Mouse (Mus musculus): ENCODE data around the gene Bckdhb. TPM values are rescaled to one million over a fixed set of nuclear protein-coding genes. Genes with fewer than 3 reads are reported as not detected.

The Bckdhb gene
- polyA plus RNA-seq, 1 experiment from 2014 or later = 49.4 TPM

GRCm38 (mm10) chr9:84137192-84137591 lies 212.2 kb downstream of the Bckdhb start:
- no peak overlapping the region for H3K9ac ChIP-seq
- H3K4me3 ChIP-seq = no peak overlapping the region
- H3K27ac ChIP-seq (ENCODE audit: poor library complexity, severe bottlenecking) = no peak overlapping the region
- ATAC-seq (ENCODE audit: insufficient number of reproducible peaks, low FRiP score) = no peak
- H3K27me3 ChIP-seq (replicated peaks) = no peaks in the 10 kb centered on the region
- H3K4me2 ChIP-seq = no peak overlapping the region
- H3K9me3 ChIP-seq (replicated peaks) = no peaks in the 10 kb centered on the region
- WGBS = 91% methylated on average over 6 of the region's 6 CpGs
- H3K36me3 ChIP-seq = no peaks in the 10 kb centered on the region
- no peaks in the 10 kb centered on the region for H3K4me1 ChIP-seq (replicated peaks)

DNA sequence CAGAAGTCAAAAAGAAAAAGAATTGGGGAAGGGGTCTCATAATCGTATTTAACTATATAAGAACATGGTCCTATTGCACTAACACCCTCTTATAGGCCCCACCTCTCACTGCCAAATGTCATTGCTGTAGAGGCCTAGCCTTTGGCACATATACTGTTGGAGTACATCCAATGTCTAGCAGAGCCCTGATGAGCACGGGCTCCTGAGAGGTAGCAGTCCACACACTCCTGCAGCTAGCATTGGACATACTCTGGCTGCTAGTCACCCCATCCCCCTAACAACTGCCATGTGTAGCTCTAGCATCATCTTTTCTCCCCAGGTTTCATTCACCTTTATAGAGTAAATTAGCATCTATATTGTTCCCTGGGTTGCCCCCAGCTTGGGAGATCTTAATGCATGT lies 223.2 kb downstream of the Bckdhb start:
- H3K4me3 ChIP-seq = no peak overlapping the region
- H3K4me2 ChIP-seq = no peak overlapping the region
- H3K9me3 ChIP-seq (replicated peaks) = no peaks in the 10 kb centered on the region
- H3K27ac ChIP-seq (ENCODE audit: poor library complexity, severe bottlenecking) = no peak overlapping the region
- WGBS = 70% methylated on average over 2 of the region's 2 CpGs
- ATAC-seq (ENCODE audit: insufficient number of reproducible peaks, low FRiP score) = no peak
- no peak overlapping the region for H3K9ac ChIP-seq
- no peaks in the 10 kb centered on the region for H3K4me1 ChIP-seq (replicated peaks)
- H3K27me3 ChIP-seq (replicated peaks) = no peaks in the 10 kb centered on the region
- no peaks in the 10 kb centered on the region for H3K36me3 ChIP-seq

Other genes starting within 250 kb of the Bckdhb start
- 4.0 and 4.7 TPM in 2 replicates for gene Elovl4, start 118.9 kb upstream of the Bckdhb start, polyA plus RNA-seq (2016; fragmentation: Nextera tagmentation; extraction: Ambion mirVana)
- gene Ttk, start 90.5 kb upstream of the Bckdhb start, polyA plus RNA-seq (2016; fragmentation: Nextera tagmentation; extraction: Ambion mirVana) = 20.9 and 22.8 TPM in 2 replicates